Mouse (Mus musculus): Measurements from ENCODE around the gene Sppl2c.

- TF ChIP-seq GATA1 (IDR thresholded peaks at IDR 0.05; ENCODE audit: low read length) (no peak), TAL1 (IDR thresholded peaks at IDR 0.05; ENCODE audit: low read length) (no peak)
Observed at GRCm38 (mm10) chr11:104223301-104223700, 37.2 kb downstream of the Sppl2c start.
